Mouse (Mus musculus): ENCODE results near the gene Pkd1l2. TPM values are rescaled to one million over a fixed set of nuclear protein-coding genes. Genes with fewer than 3 reads are reported as not detected.

Gene Pkd1l2
- 0.02 TPM in 1 of 2 replicates, not detected in the other for polyA plus RNA-seq (2012; rRNA removed)

DNA sequence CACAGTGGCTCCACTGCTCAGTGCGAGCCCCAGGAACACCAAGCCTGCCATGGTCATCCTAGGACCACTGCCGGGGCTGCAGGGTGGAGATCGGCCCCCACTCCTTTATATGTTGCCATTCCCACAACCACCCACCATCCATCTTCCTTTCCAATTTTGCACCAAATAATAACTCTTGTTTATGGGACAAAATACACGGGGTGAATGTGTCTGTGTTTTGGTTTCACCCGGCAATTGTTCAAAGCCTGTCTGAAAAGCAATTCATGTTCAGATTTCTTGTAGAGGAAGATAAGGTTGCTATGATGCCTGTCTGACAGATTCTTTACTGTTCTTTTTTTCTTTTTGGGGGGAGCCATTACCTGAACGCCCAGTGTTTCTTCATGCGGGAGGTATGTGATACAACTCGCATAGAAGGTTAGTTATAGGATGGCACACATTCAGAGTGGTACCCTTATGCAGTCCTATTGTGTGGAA lies at the start of gene Pkd1l2:
Gene Pkd1l2, minus strand, starts transcription at position 51 of the 474 bp plus-strand sequence.

DNA sequence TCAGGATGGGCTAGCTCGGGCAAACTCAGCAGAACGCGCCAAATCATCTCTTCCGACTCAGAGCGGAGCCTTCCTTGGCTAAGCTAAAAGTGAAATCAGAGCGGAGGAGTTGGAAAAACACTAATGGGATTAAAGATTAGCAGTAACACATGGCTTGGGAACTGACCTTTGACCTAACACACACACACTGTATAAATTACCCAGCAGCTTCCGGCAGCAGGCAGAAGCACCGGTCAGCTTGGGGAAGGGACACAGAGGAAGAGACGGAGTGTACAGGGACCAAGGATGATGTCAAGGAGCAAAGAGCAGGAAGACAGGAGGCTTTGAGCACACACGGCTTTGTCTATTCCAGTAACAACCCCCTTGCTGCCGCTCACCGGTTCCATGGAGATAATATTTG lies 13.4 kb upstream of the Pkd1l2 start, which contains the start of gene Bco1:
Gene Bco1, plus strand, starts transcription at position 208 of the 400 bp plus-strand sequence.

DNA sequence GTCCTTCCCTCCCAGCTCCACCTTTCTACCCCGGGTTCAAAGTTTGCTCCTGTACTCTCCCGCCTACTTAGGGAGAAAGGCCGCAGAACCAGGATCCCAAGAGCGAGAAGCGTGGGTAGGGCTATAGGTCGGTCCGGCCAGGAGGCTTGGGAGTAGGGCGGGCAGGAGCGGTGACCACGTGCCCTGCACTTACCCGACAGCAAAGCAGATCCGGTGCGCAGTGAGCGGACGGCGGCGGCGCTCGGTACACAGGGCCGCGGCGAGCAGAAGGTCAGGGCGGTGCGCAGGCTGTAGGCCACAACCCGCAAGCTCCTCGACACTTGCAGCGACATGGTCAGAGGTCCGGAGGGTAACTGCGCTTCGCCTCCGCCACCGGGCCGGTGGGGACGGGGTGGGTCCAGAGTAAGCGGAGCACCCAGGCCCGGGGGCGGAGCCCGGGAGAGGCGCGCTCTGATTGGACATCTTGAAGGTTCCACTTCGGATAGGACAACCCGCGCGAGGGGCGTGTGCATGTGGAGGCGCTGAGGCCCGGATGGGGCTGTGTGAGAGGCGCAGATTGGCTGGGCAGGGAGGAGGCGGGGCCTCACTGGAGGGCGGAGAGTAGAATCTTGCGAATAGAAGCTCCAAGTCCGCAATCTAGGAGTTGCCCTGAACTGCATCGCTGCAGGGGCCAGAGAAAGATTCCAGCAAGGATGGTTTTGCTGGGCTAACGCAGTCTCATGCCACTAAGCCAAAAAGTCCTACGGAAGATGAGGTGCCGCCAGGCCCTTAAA lies 89.0 kb downstream of the Pkd1l2 start, which contains the start of gene Gcsh:
Gene Gcsh, minus strand, starts transcription at position 443 of the 773 bp plus-strand sequence.

DNA sequence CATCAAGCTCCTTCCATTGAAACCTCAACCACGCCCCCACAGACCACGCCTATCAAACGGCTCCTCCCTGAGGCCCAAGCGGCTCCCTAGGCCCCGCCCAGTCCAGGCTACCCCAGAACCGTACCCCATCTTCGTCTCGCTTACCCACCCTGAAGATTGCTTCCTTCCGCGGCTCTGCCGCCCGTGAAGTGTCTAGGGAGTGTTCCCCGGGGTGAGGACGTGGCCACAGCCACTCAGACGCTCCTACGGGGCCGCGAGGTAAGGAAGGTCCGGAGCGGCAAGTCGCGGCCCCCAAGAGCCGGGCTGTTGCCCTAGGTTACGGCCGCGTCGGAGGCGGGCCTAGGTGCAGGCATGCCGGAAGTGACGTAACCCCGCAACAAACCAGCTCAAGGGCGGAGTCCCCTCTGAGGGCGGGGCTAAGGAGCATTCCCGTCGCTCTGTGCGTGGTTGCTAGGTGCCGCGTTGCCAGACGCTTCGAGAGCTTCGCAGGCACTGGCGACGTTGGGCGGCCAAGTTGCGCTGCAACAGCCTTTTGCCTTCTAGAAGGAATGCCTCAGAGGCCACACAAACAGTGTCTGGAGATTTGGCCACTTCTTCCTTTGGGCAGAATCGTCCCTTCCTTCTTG lies 103.5 kb downstream of the Pkd1l2 start, which contains the start of gene 1700030J22Rik:
Gene 1700030J22Rik, minus strand, starts transcription at position 329 of the 626 bp plus-strand sequence.

Other genes starting within 250 kb of the Pkd1l2 start
- 1.8 and 2.4 TPM in 2 replicates for gene Cmc2, start 161.0 kb downstream of the Pkd1l2 start, polyA plus RNA-seq (2012; rRNA removed)
- gene Cenpn, start 160.7 kb downstream of the Pkd1l2 start, polyA plus RNA-seq (2012; rRNA removed): 0.97 and 1.2 TPM in 2 replicates
- gene Atmin, start 139.1 kb downstream of the Pkd1l2 start, polyA plus RNA-seq (2012; rRNA removed): 4.3 and 4.7 TPM in 2 replicates
- gene 1700030J22Rik, start 103.5 kb downstream of the Pkd1l2 start, polyA plus RNA-seq (2012; rRNA removed): 0.08 TPM in 1 of 2 replicates, not detected in the other
- 6.5 and 8.3 TPM in 2 replicates for gene Gcsh, start 88.9 kb downstream of the Pkd1l2 start, polyA plus RNA-seq (2012; rRNA removed)
- gene Bco1, start 13.4 kb upstream of the Pkd1l2 start, polyA plus RNA-seq (2012; rRNA removed): 0.22 and 0.24 TPM in 2 replicates
- gene Gan, start 75.7 kb upstream of the Pkd1l2 start, polyA plus RNA-seq (2012; rRNA removed): 1.9 and 2.9 TPM in 2 replicates
- 28.7 and 33.3 TPM in 2 replicates for gene Cmip, start 174.6 kb upstream of the Pkd1l2 start, polyA plus RNA-seq (2012; rRNA removed)